Mouse (Mus musculus): Measurements from ENCODE around the gene Acp1.

Acp1 gene

GRCm38 (mm10) chr12:30911261-30912047 lies at the start of gene Acp1, which contains the start of gene Sh3yl1:
TSS of gene Acp1 (minus strand) at chr12:30911589.
TSS of gene Sh3yl1 (plus strand) at chr12:30911668.
- DNase-seq = peak; percentile 95 to 96

- no peak for DNase-seq
Measured at GRCm38 (mm10) chr12:30944197-30944596, 32.8 kb upstream of the Acp1 start.

- no peak for DNase-seq
Measured at GRCm38 (mm10) chr12:30943057-30943986, 31.9 kb upstream of the Acp1 start.

- no peak for DNase-seq
Measured at GRCm38 (mm10) chr12:30936899-30937298, 25.5 kb upstream of the Acp1 start.

GRCm38 (mm10) chr12:30933299-30933698 lies 21.9 kb upstream of the Acp1 start:
- no peak for DNase-seq

GRCm38 (mm10) chr12:30928182-30928581 lies 16.8 kb upstream of the Acp1 start:
- no peak for DNase-seq

GRCm38 (mm10) chr12:30922401-30922800 lies 11.0 kb upstream of the Acp1 start:
- no peak for DNase-seq

GRCm38 (mm10) chr12:30912840-30913239 lies 1.5 kb upstream of the Acp1 start:
- DNase-seq = peak in 1 of 2 experiments; percentile 33

- peak; percentile 81 to 87 for DNase-seq
Measured at GRCm38 (mm10) chr12:30912048-30912381, 626 bp upstream of the Acp1 start.

GRCm38 (mm10) chr12:30910860-30911259 lies 529 bp downstream of the Acp1 start:
- DNase-seq = no peak

GRCm38 (mm10) chr12:30909881-30910280 lies 1.5 kb downstream of the Acp1 start:
- no peak for DNase-seq

- no peak for DNase-seq
Measured at GRCm38 (mm10) chr12:30908658-30909057, 2.7 kb downstream of the Acp1 start.

- no peak for DNase-seq
Measured at GRCm38 (mm10) chr12:30897039-30897438, 14.3 kb downstream of the Acp1 start.

GRCm38 (mm10) chr12:30891438-30891837 lies 20.0 kb downstream of the Acp1 start:
- no peak for DNase-seq

GRCm38 (mm10) chr12:30890067-30890466 lies 21.3 kb downstream of the Acp1 start:
- DNase-seq = peak; percentile 30 to 61

GRCm38 (mm10) chr12:30888003-30888402 lies 23.4 kb downstream of the Acp1 start:
- no peak for DNase-seq

- no peak for DNase-seq
Measured at GRCm38 (mm10) chr12:30885891-30886290, 25.5 kb downstream of the Acp1 start.

GRCm38 (mm10) chr12:30884622-30885230 lies 26.7 kb downstream of the Acp1 start:
- no peak for DNase-seq

GRCm38 (mm10) chr12:30883986-30884621 lies 27.3 kb downstream of the Acp1 start, which contains the start of gene Alkal2:
TSS of gene Alkal2 (plus strand) at chr12:30884322.
- no peak for DNase-seq

GRCm38 (mm10) chr12:30883592-30883985 lies 27.8 kb downstream of the Acp1 start:
- DNase-seq = no peak

- no peak for DNase-seq
Measured at GRCm38 (mm10) chr12:30879447-30879846, 31.9 kb downstream of the Acp1 start.

GRCm38 (mm10) chr12:30865781-30866180 lies 45.6 kb downstream of the Acp1 start:
- DNase-seq = no peak

GRCm38 (mm10) chr12:30864347-30864746 lies 47.0 kb downstream of the Acp1 start:
- DNase-seq = peak in 1 of 2 experiments; percentile 16

Data from lung, adult 18-20 months (tissue).